Comparison of ENCODE assay signal across 13 mouse cellular contexts in the genomic region with DNA sequence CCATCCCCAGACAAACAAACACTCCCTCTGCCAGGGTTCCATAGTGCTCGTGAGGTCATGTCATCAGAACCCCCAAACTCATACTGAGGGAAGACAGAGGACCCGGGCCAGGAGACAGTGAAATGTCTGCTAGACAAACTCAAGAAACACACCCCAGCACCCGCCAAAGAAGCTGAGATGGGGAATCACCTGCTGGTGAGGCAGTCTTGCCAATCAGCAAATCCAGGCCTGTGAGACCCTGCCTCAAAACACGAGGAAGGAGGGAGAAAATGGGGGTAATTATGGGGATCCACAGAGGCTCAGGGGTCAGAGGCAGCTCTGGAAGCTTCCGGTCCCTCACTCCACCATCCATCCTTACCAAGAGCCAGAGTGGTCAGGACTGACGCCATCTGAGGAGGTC. TPM values are rescaled to one million over a fixed set of nuclear protein-coding genes. Genes with fewer than 3 reads are reported as not detected.
DNase-seq lines count a peak whose midpoint lies in the region; ATAC-seq and TF ChIP-seq lines count a peak whose summit lies in the region.
"Had no signal": no experiment of that assay in that cellular context is flagged by ENCODE, and none has a peak within 500 bp of the region (broad histone marks: within the 10 kb centered on the region; RNA-seq: fewer than 3 reads in every experiment).

No protein-coding gene starts in this region.

- no peak overlapping the region for H3K4me2 ChIP-seq in heart, embryonic 12.5 days
- peak overlapping the region; percentile 29; the same call in 1 of the 2 replicates for H3K4me2 ChIP-seq in stomach, embryonic 15.5 days
- H3K4me2 ChIP-seq in stomach, postnatal 0 days (replicated peaks; ENCODE audit: low read depth) = no peak overlapping the region
- H3K4me2 ChIP-seq in limb, embryonic 15.5 days = 0 out of 2 replicates have a peak overlapping the region, but pooled peaks have one; percentile 35
- H3K4me2 ChIP-seq: liver, embryonic 13.5 days had no signal

- H3K27ac ChIP-seq in heart, embryonic 12.5 days (ENCODE audit: poor library complexity, severe bottlenecking) = no peak overlapping the region
- H3K27ac ChIP-seq in stomach, embryonic 15.5 days = peak overlapping the region; percentile 48; the same call in 1 of the 2 replicates
- H3K27ac ChIP-seq in stomach, postnatal 0 days (replicated peaks) = no peak overlapping the region
- no peak overlapping the region; the same call in 1 of the 2 replicates for H3K27ac ChIP-seq in limb, embryonic 15.5 days
- H3K27ac ChIP-seq: liver, embryonic 13.5 days had no signal

- 0 out of 2 replicates have a peak, but pooled peaks cover 3% of the 10 kb centered on the region for H3K9me3 ChIP-seq in heart, embryonic 12.5 days (replicated peaks)
- no peaks in the 10 kb centered on the region for H3K9me3 ChIP-seq in stomach, embryonic 15.5 days
- no peaks in the 10 kb centered on the region for H3K9me3 ChIP-seq in stomach, postnatal 0 days (ENCODE audit: control insufficient read depth, low read length)
- H3K9me3 ChIP-seq in limb, embryonic 15.5 days = no peaks in the 10 kb centered on the region

- peaks cover 52% of the 10 kb centered on the region for H3K4me1 ChIP-seq in heart, embryonic 12.5 days (replicated peaks)
- peaks cover 73% of the 10 kb centered on the region for H3K4me1 ChIP-seq in stomach, embryonic 15.5 days
- peaks cover 18% of the 10 kb centered on the region for H3K4me1 ChIP-seq in stomach, postnatal 0 days (replicated peaks; ENCODE audit: control insufficient read depth, insufficient read depth)
- H3K4me1 ChIP-seq in limb, embryonic 15.5 days = peaks cover 88% of the 10 kb centered on the region

- H3K9ac ChIP-seq in heart, embryonic 12.5 days = peak overlapping the region; percentile 10; the same call in 1 of the 2 replicates
- no peak overlapping the region for H3K9ac ChIP-seq in stomach, embryonic 15.5 days
- no peak overlapping the region for H3K9ac ChIP-seq in stomach, postnatal 0 days (ENCODE audit: low read length)
- H3K9ac ChIP-seq in limb, embryonic 15.5 days = no peak overlapping the region
- H3K9ac ChIP-seq: liver, embryonic 13.5 days had no signal

- H3K36me3 ChIP-seq in heart, embryonic 12.5 days = peaks cover 4% of the 10 kb centered on the region; the same call in 1 of the 2 replicates
- H3K36me3 ChIP-seq in stomach, embryonic 15.5 days = no peaks in the 10 kb centered on the region
- no peaks in the 10 kb centered on the region for H3K36me3 ChIP-seq in stomach, postnatal 0 days (ENCODE audit: control insufficient read depth, insufficient read depth, low read length)
- H3K36me3 ChIP-seq in limb, embryonic 15.5 days = no peaks in the 10 kb centered on the region
- H3K36me3 ChIP-seq: liver, embryonic 13.5 days had no signal

- no peak overlapping the region for H3K4me3 ChIP-seq in heart, embryonic 12.5 days
- no peak overlapping the region for H3K4me3 ChIP-seq in stomach, embryonic 15.5 days (replicated peaks)
- no peak overlapping the region for H3K4me3 ChIP-seq in stomach, postnatal 0 days (ENCODE audit: low read depth, low read length)
- H3K4me3 ChIP-seq in limb, embryonic 15.5 days = no peak overlapping the region
- H3K4me3 ChIP-seq: liver, embryonic 13.5 days had no signal

- TF ChIP-seq CTCF in stomach, postnatal 0 days (IDR thresholded peaks at IDR 0.05; ENCODE audit: low read depth) = no peak

- WGBS in heart, embryonic 12.5 days = 78% methylated on average over 6 of the region's 6 CpGs
- 67% methylated on average over 6 of the region's 6 CpGs for WGBS in stomach, embryonic 15.5 days
- WGBS in stomach, postnatal 0 days = 68% methylated on average over 6 of the region's 6 CpGs
- 75% methylated on average over 6 of the region's 6 CpGs for WGBS in limb, embryonic 15.5 days

- TF ChIP-seq EP300 in stomach, postnatal 0 days (optimal IDR thresholded peaks at IDR 0.05) = no peak

- H3K27me3 ChIP-seq in heart, embryonic 12.5 days (replicated peaks) = peaks cover 3% of the 10 kb centered on the region; the same call in 1 of the 2 replicates
- H3K27me3 ChIP-seq in stomach, embryonic 15.5 days (replicated peaks) = no peaks in the 10 kb centered on the region
- no peaks in the 10 kb centered on the region for H3K27me3 ChIP-seq in stomach, postnatal 0 days (ENCODE audit: control insufficient read depth, insufficient read depth, low read length)
- H3K27me3 ChIP-seq in limb, embryonic 15.5 days = peaks cover 13% of the 10 kb centered on the region

- DNase-seq in heart, postnatal 4 days = no peak
- DNase-seq in stomach, postnatal 0 days (ENCODE audit: low spot score) = no peak
- DNase-seq in left cerebral cortex, adult 9 months (ENCODE audit: low spot score in 2 of 2) = no peak
- no peak for DNase-seq in thymus, postnatal 36 days
- no peak for DNase-seq in B cell, adult 2 months
- DNase-seq: liver, embryonic 13.5 days had no signal

- no peak for ATAC-seq in heart, embryonic 12.5 days (ENCODE audit: insufficient number of reproducible peaks, low FRiP score)
- ATAC-seq in stomach, embryonic 15.5 days (ENCODE audit: insufficient read depth, low FRiP score, low read depth) = no peak
- no peak for ATAC-seq in stomach, postnatal 0 days (ENCODE audit: low FRiP score, low TSS enrichment)
- ATAC-seq in limb, embryonic 15.5 days (ENCODE audit: insufficient number of reproducible peaks, low FRiP score, low TSS enrichment, low read depth) = no peak

RNA-seq across cellular contexts. Expression of a gene that starts 9.5 kb away (rescaled TPM):
- 86.8 and 90.2 TPM in 2 replicates for polyA plus RNA-seq in heart, embryonic 12.5 days (2016; fragmentation: Nextera tagmentation; extraction: Ambion mirVana)
- 100 to 1,000 TPM; 140 to 141 TPM for total RNA-seq in heart, postnatal 4 days (2021)
- 71.8 and 81.2 TPM in 2 replicates for polyA plus RNA-seq in stomach, embryonic 15.5 days (2015; fragmentation: Nextera tagmentation; extraction: Ambion mirVana)
- 22.2 and 22.8 TPM in 2 replicates for polyA plus RNA-seq in stomach, postnatal 0 days (2015; fragmentation: Nextera tagmentation; extraction: Ambion mirVana)
- polyA plus RNA-seq in limb, embryonic 15.5 days (2015; fragmentation: Nextera tagmentation; extraction: Ambion mirVana) = 85.4 and 96.3 TPM in 2 replicates

RNA-seq across cellular contexts. Expression of a gene that starts 45.5 kb away (rescaled TPM):
- not detected in 2 replicates for polyA plus RNA-seq in heart, embryonic 12.5 days (2016; fragmentation: Nextera tagmentation; extraction: Ambion mirVana)
- total RNA-seq in heart, postnatal 4 days (2021) = not detected
- not detected in 2 replicates for polyA plus RNA-seq in stomach, embryonic 15.5 days (2015; fragmentation: Nextera tagmentation; extraction: Ambion mirVana)
- polyA plus RNA-seq in stomach, postnatal 0 days (2015; fragmentation: Nextera tagmentation; extraction: Ambion mirVana) = not detected in 2 replicates
- polyA plus RNA-seq in limb, embryonic 15.5 days (2015; fragmentation: Nextera tagmentation; extraction: Ambion mirVana) = not detected in 2 replicates
- total RNA-seq: ES-E14; layer of hippocampus, adult 8-10 months had no signal
- polyA plus RNA-seq: embryonic facial prominence, embryonic 11.5 days; heart, embryonic 14.5 days; liver, embryonic 13.5 days had no signal

Comparison
In these comparisons a context has a peak if more than half of its experiments do, and no peak if none do; other contexts are left out.
1. H3K4me2 ChIP-seq: peak in stomach, embryonic 15.5 days (single experiment) and limb, embryonic 15.5 days (single experiment); none in heart, embryonic 12.5 days (single experiment) and stomach, postnatal 0 days (single experiment).